Mouse (Mus musculus): ENCODE data around the gene Ass1. TPM values are rescaled to one million over a fixed set of nuclear protein-coding genes. Genes with fewer than 3 reads are reported as not detected.
"Not testable (repeated sequence)": the region's sequence is repeated elsewhere in the genome, so short reads cannot be mapped to it uniquely, and the experiment has no call there.

The Ass1 gene
- polyA plus RNA-seq, 1 experiment from 2014 or later, result 153 TPM

GRCm38 (mm10) chr2:31511316-31511715 is 41.3 kb downstream of the Ass1 start:
- peaks cover 8% of the 10 kb centered on the region; the same call in 1 of the 2 replicates for H3K36me3 ChIP-seq
- no peak overlapping the region for H3K4me3 ChIP-seq (replicated peaks)
- no peak for ATAC-seq (ENCODE audit: insufficient read depth, low FRiP score, low read depth)
- H3K4me2 ChIP-seq, result no peak overlapping the region
- no peak overlapping the region for H3K9ac ChIP-seq
- H3K27me3 ChIP-seq (replicated peaks), result no peaks in the 10 kb centered on the region
- WGBS, result 58% methylated on average over 6 of the region's 6 CpGs
- no peaks in the 10 kb centered on the region for H3K9me3 ChIP-seq
- no peak overlapping the region for H3K27ac ChIP-seq
- H3K4me1 ChIP-seq, result no peaks in the 10 kb centered on the region

DNA sequence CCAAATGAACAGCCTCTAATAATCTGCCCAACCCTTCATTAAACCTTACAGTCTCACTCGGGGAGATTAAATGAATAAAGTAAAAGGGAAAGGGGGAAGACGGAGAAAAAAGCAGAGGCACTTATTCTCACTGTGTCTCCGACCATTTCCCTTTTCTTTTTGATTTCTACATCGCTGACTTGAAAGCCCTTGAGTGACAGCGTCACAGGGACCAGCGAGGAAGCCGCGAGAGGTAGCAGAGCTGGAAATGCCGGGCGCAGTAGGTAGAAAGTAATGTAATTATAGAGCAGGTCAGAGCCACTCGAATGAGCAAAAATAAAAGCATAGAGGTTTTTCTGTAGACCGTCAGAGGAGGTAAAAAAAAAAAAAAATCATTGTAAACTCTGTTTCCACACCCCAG is 46.5 kb downstream of the Ass1 start:
- H3K27me3 ChIP-seq (replicated peaks), result no peaks in the 10 kb centered on the region
- no peaks in the 10 kb centered on the region for H3K4me1 ChIP-seq
- no peak overlapping the region for H3K27ac ChIP-seq
- no peak overlapping the region for H3K4me2 ChIP-seq
- ATAC-seq (ENCODE audit: insufficient read depth, low FRiP score, low read depth), result no peak
- no peak overlapping the region for H3K9ac ChIP-seq
- H3K36me3 ChIP-seq, result peaks cover 8% of the 10 kb centered on the region; the same call in 1 of the 2 replicates
- H3K9me3 ChIP-seq, result no peaks in the 10 kb centered on the region
- H3K4me3 ChIP-seq (replicated peaks), result no peak overlapping the region
- WGBS, result 70% methylated on average over 12 of the region's 12 CpGs

GRCm38 (mm10) chr2:31521800-31522335 is 51.9 kb downstream of the Ass1 start:
- Histone ChIP-seq H3K9me3 (no peaks in the 10 kb centered on the region), H3K36me3 (no peaks in the 10 kb centered on the region), H3K4me2 (no peak overlapping the region), H3K4me1 (no peaks in the 10 kb centered on the region), H3K9ac (no peak overlapping the region), H3K27me3 (replicated peaks) (no peaks in the 10 kb centered on the region), H3K4me3 (replicated peaks) (no peak overlapping the region), H3K27ac (no peak overlapping the region)
- 77% methylated on average over 16 of the region's 16 CpGs for WGBS
- ATAC-seq (ENCODE audit: insufficient read depth, low FRiP score, low read depth), result no peak

- Histone ChIP-seq H3K9ac (no peak overlapping the region), H3K4me2 (no peak overlapping the region), H3K36me3 (no peaks in the 10 kb centered on the region), H3K27ac (no peak overlapping the region), H3K4me3 (replicated peaks) (no peak overlapping the region), H3K9me3 (no peaks in the 10 kb centered on the region), H3K4me1 (no peaks in the 10 kb centered on the region), H3K27me3 (replicated peaks) (no peaks in the 10 kb centered on the region)
- 66% methylated on average over 5 of the region's 5 CpGs for WGBS
- ATAC-seq (ENCODE audit: insufficient read depth, low FRiP score, low read depth), result no peak
Observed at GRCm38 (mm10) chr2:31524641-31525040, 54.6 kb downstream of the Ass1 start.

DNA sequence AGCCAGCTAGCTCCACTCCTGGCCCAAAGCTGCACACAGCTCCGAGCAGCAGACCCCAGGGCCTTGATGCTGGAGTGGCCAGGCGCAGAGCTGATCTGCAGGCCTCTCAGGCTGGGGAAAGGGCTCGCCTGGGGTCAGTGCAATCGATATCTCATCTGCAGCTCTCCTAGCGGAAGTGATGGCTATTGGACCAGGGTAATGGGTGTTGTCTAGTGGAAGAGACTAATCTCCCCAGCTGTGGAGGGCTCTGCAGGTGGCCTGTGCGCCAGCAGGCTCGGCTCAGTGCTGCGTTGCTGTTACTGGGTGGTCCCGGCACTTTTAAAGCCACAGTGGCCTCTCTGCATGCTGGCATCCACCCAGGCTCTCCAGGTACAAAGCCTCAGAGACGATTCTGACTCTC is 55.8 kb downstream of the Ass1 start:
- Histone ChIP-seq H3K27ac (no peak overlapping the region), H3K9ac (no peak overlapping the region), H3K4me3 (replicated peaks) (no peak overlapping the region), H3K4me1 (no peaks in the 10 kb centered on the region), H3K9me3 (no peaks in the 10 kb centered on the region), H3K27me3 (replicated peaks) (no peaks in the 10 kb centered on the region), H3K4me2 (no peak overlapping the region), H3K36me3 (no peaks in the 10 kb centered on the region)
- WGBS, result 28% methylated on average over 10 of the region's 10 CpGs
- ATAC-seq (ENCODE audit: insufficient read depth, low FRiP score, low read depth), result no peak

DNA sequence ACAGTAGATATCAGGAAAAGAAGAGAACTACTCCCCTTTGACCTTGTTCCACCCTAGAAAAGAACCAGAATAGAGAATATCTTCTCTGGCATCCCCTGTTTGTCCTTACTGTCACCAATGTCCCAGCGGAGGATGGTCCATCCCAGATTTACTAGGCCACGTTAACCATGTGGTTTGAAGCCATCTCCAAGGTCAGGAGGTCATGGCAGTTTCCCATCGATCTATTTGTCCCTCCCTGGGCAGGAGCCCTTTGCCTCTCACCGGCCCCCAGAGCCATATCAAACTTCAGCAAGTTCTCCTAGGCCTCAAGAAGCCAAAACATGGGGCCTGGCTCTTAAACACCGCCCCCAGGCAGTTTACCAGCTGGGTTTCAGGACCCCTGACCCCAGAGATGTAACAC is 60.2 kb downstream of the Ass1 start:
- no peaks in the 10 kb centered on the region for H3K36me3 ChIP-seq
- H3K27me3 ChIP-seq (replicated peaks), result no peaks in the 10 kb centered on the region
- no peak overlapping the region for H3K27ac ChIP-seq
- WGBS, result 55% methylated on average over 5 of the region's 5 CpGs
- no peak overlapping the region for H3K4me2 ChIP-seq
- H3K4me1 ChIP-seq, result no peaks in the 10 kb centered on the region
- no peak overlapping the region for H3K9ac ChIP-seq
- no peak overlapping the region for H3K4me3 ChIP-seq (replicated peaks)
- ATAC-seq (ENCODE audit: insufficient read depth, low FRiP score, low read depth), result no peak
- no peaks in the 10 kb centered on the region for H3K9me3 ChIP-seq

GRCm38 (mm10) chr2:31537054-31537453 is 67.0 kb downstream of the Ass1 start:
- H3K4me2 ChIP-seq, result no peak overlapping the region
- peak; percentile 56; the same call in 1 of the 2 replicates for ATAC-seq (ENCODE audit: insufficient read depth, low FRiP score, low read depth)
- no peaks in the 10 kb centered on the region for H3K4me1 ChIP-seq
- H3K36me3 ChIP-seq, result no peaks in the 10 kb centered on the region
- 42% methylated on average over 5 of the region's 5 CpGs for WGBS
- H3K9ac ChIP-seq, result no peak overlapping the region
- no peak overlapping the region for H3K4me3 ChIP-seq (replicated peaks)
- H3K27me3 ChIP-seq (replicated peaks), result no peaks in the 10 kb centered on the region
- H3K9me3 ChIP-seq, result no peaks in the 10 kb centered on the region
- H3K27ac ChIP-seq, result no peak overlapping the region

GRCm38 (mm10) chr2:31538745-31539144 is 68.7 kb downstream of the Ass1 start:
- H3K4me1 ChIP-seq, result no peaks in the 10 kb centered on the region
- H3K27me3 ChIP-seq (replicated peaks), result no peaks in the 10 kb centered on the region
- no peak for ATAC-seq (ENCODE audit: insufficient read depth, low FRiP score, low read depth)
- H3K4me2 ChIP-seq, result no peak overlapping the region
- H3K9me3 ChIP-seq, result no peaks in the 10 kb centered on the region
- no peak overlapping the region for H3K27ac ChIP-seq
- 53% methylated on average over 5 of the region's 5 CpGs for WGBS
- no peak overlapping the region for H3K4me3 ChIP-seq (replicated peaks)
- no peak overlapping the region for H3K9ac ChIP-seq
- H3K36me3 ChIP-seq, result no peaks in the 10 kb centered on the region

DNA sequence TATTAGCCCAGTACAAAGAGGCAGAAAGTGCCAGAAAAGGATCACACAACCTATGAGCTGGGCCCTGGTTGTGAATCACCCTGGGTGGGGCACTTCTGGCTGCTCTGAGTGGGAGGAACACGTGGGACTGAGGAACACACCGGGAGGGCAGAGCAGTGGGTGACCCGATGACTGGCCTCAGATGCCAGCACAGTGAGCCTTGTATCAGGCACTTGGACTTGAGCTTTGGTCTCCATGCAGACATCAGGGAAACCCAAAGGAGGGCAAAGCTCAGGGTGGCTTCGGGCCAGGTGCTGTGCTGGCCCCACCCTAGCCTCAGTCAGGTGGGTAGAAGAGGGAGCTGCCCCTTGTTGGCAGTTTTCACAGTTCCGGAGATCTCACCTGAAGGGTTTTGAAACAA is 71.6 kb downstream of the Ass1 start:
- no peak for ATAC-seq (ENCODE audit: insufficient read depth, low FRiP score, low read depth)
- Histone ChIP-seq H3K27me3 (replicated peaks) (0 out of 2 replicates have a peak, but pooled peaks cover 4% of the 10 kb centered on the region), H3K27ac (no peak overlapping the region), H3K4me1 (no peaks in the 10 kb centered on the region), H3K9me3 (no peaks in the 10 kb centered on the region), H3K36me3 (no peaks in the 10 kb centered on the region), H3K4me3 (replicated peaks) (no peak overlapping the region), H3K9ac (no peak overlapping the region), H3K4me2 (no peak overlapping the region)
- 82% methylated on average over 5 of the region's 5 CpGs for WGBS

GRCm38 (mm10) chr2:31547726-31548125 is 77.7 kb downstream of the Ass1 start:
- Histone ChIP-seq H3K4me2 (no peak overlapping the region), H3K27me3 (replicated peaks) (0 out of 2 replicates have a peak, but pooled peaks cover 4% of the 10 kb centered on the region), H3K36me3 (no peaks in the 10 kb centered on the region), H3K4me1 (no peaks in the 10 kb centered on the region), H3K4me3 (replicated peaks) (no peak overlapping the region), H3K9me3 (no peaks in the 10 kb centered on the region), H3K27ac (no peak overlapping the region), H3K9ac (no peak overlapping the region)
- no peak for ATAC-seq (ENCODE audit: insufficient read depth, low FRiP score, low read depth)
- WGBS, result 50% methylated on average over 11 of the region's 11 CpGs

DNA sequence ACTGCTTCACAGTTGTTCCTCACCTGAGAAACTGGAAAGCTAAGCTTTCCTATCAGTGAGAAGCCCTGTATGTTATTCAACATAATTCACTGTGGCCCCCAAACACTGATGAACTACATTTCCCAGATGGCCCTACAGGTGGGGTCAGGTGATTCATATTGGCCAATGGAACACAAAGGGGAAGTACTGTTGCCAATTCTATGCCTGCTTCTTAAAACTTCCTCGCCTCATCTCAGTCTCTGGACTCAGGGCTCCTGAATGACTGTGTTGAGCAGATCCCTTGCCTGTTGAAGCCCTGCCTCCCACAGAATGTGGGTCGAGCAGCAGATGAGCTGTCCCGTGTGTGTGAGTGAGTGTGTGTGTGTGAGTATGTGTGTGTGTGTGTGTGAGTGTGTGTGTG is 80.5 kb downstream of the Ass1 start:
- Histone ChIP-seq H3K4me3 (replicated peaks) (no peak overlapping the region), H3K4me1 (no peaks in the 10 kb centered on the region), H3K9ac (no peak overlapping the region), H3K36me3 (no peaks in the 10 kb centered on the region), H3K27ac (no peak overlapping the region), H3K9me3 (no peaks in the 10 kb centered on the region), H3K4me2 (no peak overlapping the region), H3K27me3 (replicated peaks) (0 out of 2 replicates have a peak, but pooled peaks cover 4% of the 10 kb centered on the region)
- no peak for ATAC-seq (ENCODE audit: insufficient read depth, low FRiP score, low read depth)
- 71% methylated on average over 3 of the region's 3 CpGs for WGBS

DNA sequence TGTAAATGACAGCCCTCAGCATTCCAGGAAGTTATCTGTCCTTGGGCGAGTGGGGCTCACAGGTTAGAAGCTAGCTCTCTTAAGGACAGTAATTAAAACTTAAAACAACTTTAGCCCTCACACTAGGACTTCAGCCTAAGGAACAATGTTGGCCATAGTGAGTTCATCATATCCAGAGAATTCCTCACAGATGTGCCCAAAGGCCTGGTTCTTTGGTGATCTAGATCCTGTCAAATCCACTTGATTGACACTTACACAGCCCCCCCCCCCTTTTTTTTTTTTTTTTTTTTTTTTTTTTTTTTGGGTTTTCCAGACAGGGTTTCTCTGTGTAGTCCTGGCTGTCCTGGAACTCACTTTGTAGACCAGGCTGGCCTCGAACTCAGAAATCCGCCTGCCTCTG is 81.3 kb downstream of the Ass1 start:
- ATAC-seq (ENCODE audit: insufficient read depth, low FRiP score, low read depth); H3K9ac ChIP-seq; H3K36me3 ChIP-seq; H3K27me3 ChIP-seq (replicated peaks); H3K4me2 ChIP-seq; H3K4me1 ChIP-seq; H3K4me3 ChIP-seq (replicated peaks); H3K27ac ChIP-seq; H3K9me3 ChIP-seq: not testable (repeated sequence)
- WGBS, result 85% methylated on average over 3 of the region's 3 CpGs

DNA sequence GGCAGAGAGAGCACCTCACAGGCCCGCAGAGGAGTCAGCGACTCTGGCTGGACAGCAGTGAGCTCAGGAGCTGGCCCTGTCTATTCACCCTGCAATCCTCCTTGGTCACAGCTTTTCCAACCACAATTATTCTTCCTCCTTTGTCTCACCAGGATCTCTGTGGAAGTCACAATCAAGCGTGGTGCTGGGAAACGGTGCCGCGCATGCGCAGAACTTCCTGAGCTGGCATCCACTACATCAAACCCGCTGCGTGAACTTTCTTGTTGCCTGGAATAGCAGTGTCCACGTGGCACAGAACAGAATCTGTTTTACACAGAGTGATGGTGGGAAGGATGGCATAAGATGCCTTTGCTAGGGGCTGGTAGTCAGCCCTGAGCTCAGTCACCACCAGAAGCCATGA is 82.0 kb downstream of the Ass1 start:
- 89% methylated on average over 10 of the region's 10 CpGs for WGBS

More for the DNA sequence above, 82.0 kb downstream of the Ass1 start:
- ATAC-seq (ENCODE audit: insufficient read depth, low FRiP score, low read depth), result no peak
- H3K4me1 ChIP-seq, result no peaks in the 10 kb centered on the region
- H3K36me3 ChIP-seq, result no peaks in the 10 kb centered on the region
- H3K27ac ChIP-seq, result no peak overlapping the region
- no peaks in the 10 kb centered on the region for H3K9me3 ChIP-seq
- no peak overlapping the region for H3K9ac ChIP-seq
- H3K4me2 ChIP-seq, result no peak overlapping the region
- H3K27me3 ChIP-seq (replicated peaks), result no peaks in the 10 kb centered on the region
- no peak overlapping the region for H3K4me3 ChIP-seq (replicated peaks)
